Mouse (Mus musculus) lung, postnatal 10 days (tissue): ENCODE data around the gene Mast4.
A peak's percentile ranks its signal among the peaks of the same experiment; 100 is the strongest.

Experiments used
- DNase-seq: peaks from one replicate; pipeline ENCODE4 v3.0.0; 2021

Mast4 gene

GRCm38 (mm10) chr13:103114274-103114673, 220.0 kb downstream of the Mast4 start:
- peak; percentile 76 for DNase-seq

- peak; percentile 74 for DNase-seq
Measured at GRCm38 (mm10) chr13:103109872-103110271, 224.4 kb downstream of the Mast4 start.

GRCm38 (mm10) chr13:103107362-103107761, 226.9 kb downstream of the Mast4 start:
- no peak for DNase-seq

GRCm38 (mm10) chr13:103102598-103102997, 231.7 kb downstream of the Mast4 start:
- no peak for DNase-seq

GRCm38 (mm10) chr13:103096346-103097150, 237.7 kb downstream of the Mast4 start:
- DNase-seq = peak; percentile 59

GRCm38 (mm10) chr13:103095491-103095890, 238.8 kb downstream of the Mast4 start:
- no peak for DNase-seq

GRCm38 (mm10) chr13:103094595-103094994, 239.7 kb downstream of the Mast4 start:
- DNase-seq = no peak

GRCm38 (mm10) chr13:103093713-103094112, 240.6 kb downstream of the Mast4 start:
- no peak for DNase-seq

- no peak for DNase-seq
Measured at GRCm38 (mm10) chr13:103085540-103086121, 248.7 kb downstream of the Mast4 start.

GRCm38 (mm10) chr13:103082891-103083290, 251.4 kb downstream of the Mast4 start:
- peak; percentile 47 for DNase-seq

- no peak for DNase-seq
Measured at GRCm38 (mm10) chr13:103079806-103080205, 254.5 kb downstream of the Mast4 start.

- DNase-seq = no peak
Measured at GRCm38 (mm10) chr13:103078815-103079214, 255.5 kb downstream of the Mast4 start.

GRCm38 (mm10) chr13:103073461-103073860, 260.8 kb downstream of the Mast4 start:
- no peak for DNase-seq

GRCm38 (mm10) chr13:103071783-103072182, 262.5 kb downstream of the Mast4 start:
- no peak for DNase-seq

- no peak for DNase-seq
Measured at GRCm38 (mm10) chr13:103067581-103068166, 266.6 kb downstream of the Mast4 start.

- DNase-seq = no peak
Measured at GRCm38 (mm10) chr13:103065437-103065836, 268.9 kb downstream of the Mast4 start.

- no peak for DNase-seq
Measured at GRCm38 (mm10) chr13:103061680-103062079, 272.6 kb downstream of the Mast4 start.

- DNase-seq = no peak
Measured at GRCm38 (mm10) chr13:103059995-103060652, 274.2 kb downstream of the Mast4 start.

GRCm38 (mm10) chr13:103056451-103056850, 277.8 kb downstream of the Mast4 start:
- DNase-seq = no peak

GRCm38 (mm10) chr13:103052661-103053060, 281.6 kb downstream of the Mast4 start:
- no peak for DNase-seq

GRCm38 (mm10) chr13:103048954-103049353, 285.3 kb downstream of the Mast4 start:
- DNase-seq = no peak

GRCm38 (mm10) chr13:103043692-103044091, 290.6 kb downstream of the Mast4 start:
- DNase-seq = no peak

- DNase-seq = no peak
Measured at GRCm38 (mm10) chr13:103043011-103043410, 291.3 kb downstream of the Mast4 start.
